Mouse (Mus musculus): ENCODE results near the gene Stab2.

DNA sequence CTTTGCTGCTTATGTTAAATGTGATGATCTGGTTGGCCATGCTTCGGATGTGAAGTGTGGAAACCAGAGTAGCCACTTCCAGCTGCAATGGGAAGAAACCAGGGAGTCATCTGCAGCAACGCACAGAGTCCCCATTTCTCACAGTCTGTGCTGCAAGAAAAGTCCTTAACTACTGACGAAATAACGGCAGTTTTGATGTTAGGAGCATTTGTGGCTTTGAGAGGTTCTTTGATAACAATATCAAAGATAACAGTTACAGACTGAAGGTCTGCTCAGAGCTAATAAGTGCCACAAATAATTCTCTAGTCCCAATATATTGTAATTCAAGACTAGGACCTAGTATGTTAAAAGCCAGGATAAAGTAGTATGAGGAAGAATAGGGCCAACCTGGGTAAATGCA, 57.9 kb downstream of the Stab2 start:
- TF ChIP-seq CTCF (conservative IDR thresholded peaks at IDR 0.05 in 1 of 2, IDR thresholded peaks at IDR 0.05 in 1 of 2; ENCODE audit: low read depth in 2 of 2, low read length in 2 of 2), result no peak
- no peak for TF ChIP-seq SMC3 (IDR thresholded peaks at IDR 0.05; ENCODE audit: low read depth, low read length)
- no peak for TF ChIP-seq USF1 (IDR thresholded peaks at IDR 0.05; ENCODE audit: low read depth, low read length)
- no peak for TF ChIP-seq ZKSCAN1 (IDR thresholded peaks at IDR 0.05; ENCODE audit: borderline replicate concordance, low read depth, low read length)
